12 mouse cellular contexts compared by ENCODE assay signal in genomic region chr5:130207299-130207698, GRCm38 (mm10).
"Had no signal": no experiment of that assay in that cellular context is flagged by ENCODE, and none has a peak within 500 bp of the region (broad histone marks: within the 10 kb centered on the region; RNA-seq: fewer than 3 reads in every experiment).

No protein-coding gene starts in this region.

- H3K27me3 ChIP-seq: liver, embryonic 13.5 days; megakaryocyte, embryonic 14.5 days; midbrain, embryonic 13.5 days had no signal

- DNase-seq: kidney, adult 18-20 months; kidney, adult 9 months; kidney, postnatal 14 days; kidney, postnatal 4 days; liver, embryonic 13.5 days; thymus, postnatal 25 days had no signal

- H3K27ac ChIP-seq: liver, embryonic 13.5 days; midbrain, embryonic 10.5 days; midbrain, embryonic 13.5 days had no signal

- H3K4me3 ChIP-seq: liver, embryonic 13.5 days; megakaryocyte, embryonic 14.5 days; midbrain, embryonic 10.5 days; midbrain, embryonic 13.5 days had no signal

- H3K4me1 ChIP-seq: midbrain, embryonic 10.5 days; midbrain, embryonic 13.5 days had no signal

- ATAC-seq: inflammation-experienced regulatory T-cells, adult 6 months; intestine, embryonic 16.5 days; midbrain, embryonic 13.5 days; midbrain, embryonic 16.5 days had no signal

- H3K9ac ChIP-seq: liver, embryonic 13.5 days; midbrain, embryonic 13.5 days had no signal

- H3K4me2 ChIP-seq: liver, embryonic 13.5 days; midbrain, embryonic 13.5 days had no signal

- H3K9me3 ChIP-seq: liver, embryonic 13.5 days; megakaryocyte, embryonic 14.5 days; midbrain, embryonic 10.5 days; midbrain, embryonic 13.5 days had no signal
